Mouse (Mus musculus): ENCODE results near the gene Cnnm2.

The Cnnm2 gene

GRCm38 (mm10) chr19:46928136-46928535 is 166.7 kb downstream of the Cnnm2 start:
- no peak for DNase-seq (ENCODE audit: low spot score)

GRCm38 (mm10) chr19:46929044-46929587 is 167.7 kb downstream of the Cnnm2 start:
- peak; percentile 41 for DNase-seq (ENCODE audit: low spot score)
